Mouse (Mus musculus): Measurements from ENCODE around the gene Smarcc1.

DNA sequence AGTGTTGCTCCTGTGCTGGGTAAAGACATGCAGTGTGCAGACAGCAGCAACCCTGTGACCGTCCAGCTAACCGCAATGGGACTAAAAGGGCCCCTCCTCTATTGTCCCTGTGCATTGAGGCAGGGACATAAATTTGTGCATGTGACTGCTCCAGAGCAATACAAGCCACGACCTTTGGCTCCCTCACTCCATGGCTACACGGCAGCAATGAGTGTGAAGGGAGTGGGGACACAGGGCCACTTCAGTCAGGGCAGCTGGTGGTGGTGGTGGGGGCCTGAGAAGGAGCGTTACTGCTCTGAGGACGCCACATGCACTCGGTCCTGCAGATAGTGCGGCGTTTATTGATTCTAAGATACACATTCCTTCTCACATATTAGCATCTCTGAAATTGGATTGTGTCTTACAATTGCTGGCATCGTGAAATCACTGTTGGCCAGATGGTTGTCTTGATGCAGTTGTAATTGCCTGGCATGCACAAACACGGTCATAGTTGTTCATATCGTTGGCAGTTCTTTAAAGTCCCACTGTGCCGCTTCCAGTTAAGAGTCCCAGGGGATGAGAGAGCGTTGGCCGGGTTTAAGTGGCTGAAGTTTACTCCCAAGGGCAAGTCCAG lies 138.0 kb downstream of the Smarcc1 start:
- TF ChIP-seq CTCF (IDR thresholded peaks at IDR 0.05; ENCODE audit: borderline replicate concordance, control insufficient read depth, extremely low read depth, insufficient read depth, low read length, poor library complexity), result no peak
- TF ChIP-seq POLR2A (IDR thresholded peaks at IDR 0.05; ENCODE audit: control insufficient read depth, extremely low read depth, insufficient read depth, low read length, poor library complexity), result no peak

Data from thymus, adult 2 months (tissue).